Mouse (Mus musculus): ENCODE results near the gene Tubg2.

The Tubg2 gene

GRCm38 (mm10) chr11:101194643-101195042 is 38.9 kb downstream of the Tubg2 start:
- no peak for DNase-seq (ENCODE audit: low spot score in 2 of 2)

GRCm38 (mm10) chr11:101195101-101195500 is 39.4 kb downstream of the Tubg2 start:
- DNase-seq (ENCODE audit: low spot score in 2 of 2): no peak

- DNase-seq (ENCODE audit: low spot score in 2 of 2): no peak
These were observed 39.9 kb downstream of the Tubg2 start for GRCm38 (mm10) chr11:101195571-101195970.

GRCm38 (mm10) chr11:101196175-101196574 is 40.5 kb downstream of the Tubg2 start:
- DNase-seq (ENCODE audit: low spot score in 2 of 2): no peak

- DNase-seq (ENCODE audit: low spot score in 2 of 2): no peak
These were observed 43.8 kb downstream of the Tubg2 start for GRCm38 (mm10) chr11:101199555-101199954.

GRCm38 (mm10) chr11:101200986-101201385 is 45.3 kb downstream of the Tubg2 start:
- no peak for DNase-seq (ENCODE audit: low spot score in 2 of 2)
